Mouse (Mus musculus) forebrain, embryonic 11.5 days (tissue): ENCODE results near the gene Mt4. TPM values are rescaled to one million over a fixed set of nuclear protein-coding genes. Genes with fewer than 3 reads are reported as not detected.
"Not testable (repeated sequence)": the region's sequence is repeated elsewhere in the genome, so short reads cannot be mapped to it uniquely, and the experiment has no call there.

Experiments used
- ATAC-seq: fragments of 200-750 bp; cut with Nextera tagmentation; replicated peaks from 2 replicates; pipeline ENCODE4 v1.8.0; 2017; ENCODE audit warnings: moderate TSS enrichment; ENCODE audit not compliant: low FRiP score
- DNase-seq: peaks from one replicate; pipeline ENCODE4 v3.0.0-alpha.2; 2017; ENCODE audit warnings: low spot score
- H3K27ac ChIP-seq: fragments of 300-500 bp; sonication (generic); 2 replicates; pipeline ENCODE4 v1.5.1; 2014; ENCODE audit warnings: low read depth, low read length
- H3K27me3 ChIP-seq: fragments of 300-500 bp; sonication (generic); 2 replicates; pipeline ENCODE4 v1.6.1; 2014; ENCODE audit warnings: mild to moderate bottlenecking, low read length, mixed read lengths; ENCODE audit not compliant: control insufficient read depth, insufficient read depth
- H3K36me3 ChIP-seq: fragments of 300-500 bp; sonication (generic); 2 replicates; pipeline ENCODE4 v1.6.1; 2014; ENCODE audit warnings: mild to moderate bottlenecking, low read length, moderate library complexity, mixed read lengths; ENCODE audit not compliant: control insufficient read depth, insufficient read depth
- H3K4me1 ChIP-seq: fragments of 300-500 bp; sonication (generic); replicated peaks from 2 replicates; pipeline ENCODE4 v1.6.1; 2014; ENCODE audit warnings: low read length, mixed read lengths; ENCODE audit not compliant: control insufficient read depth, insufficient read depth
- H3K4me2 ChIP-seq: fragments of 300-500 bp; sonication (generic); 2 replicates; pipeline ENCODE4 v1.6.1; 2014; ENCODE audit warnings: low read depth, mild to moderate bottlenecking, low read length, moderate library complexity, mixed read lengths; ENCODE audit not compliant: severe bottlenecking
- H3K4me3 ChIP-seq: fragments of 300-500 bp; sonication (generic); 2 replicates; pipeline ENCODE4 v1.5.1; 2014; ENCODE audit warnings: low read depth, low read length
- H3K9ac ChIP-seq: fragments of 300-500 bp; sonication (generic); 2 replicates; pipeline ENCODE4 v1.6.1; 2014; ENCODE audit warnings: low read length
- H3K9me3 ChIP-seq: fragments of 300-500 bp; sonication (generic); 2 replicates; pipeline ENCODE4 v1.6.1; 2016; ENCODE audit warnings: low read length, mixed read lengths; ENCODE audit not compliant: control insufficient read depth
- WGBS: fragments of 180-500 bp; shearing (Covaris S2); extraction: QIAGEN DNeasy Blood & Tissue Kit; methylation state at CpG from one replicate; pipeline ENCODE4 v1.1.7; 2014; 5-methylcytosine and 5-hydroxymethylcytosine counted together
- polyA plus RNA-seq: library from polyadenylated mRNA; unstranded; fragments of >200 nt; fragmentation: Nextera tagmentation; extraction: Ambion mirVana; gene quantifications from 2 replicates; pipeline ENCODE4 v1.2.1, GENCODE M21; 2014

Gene Mt4
- polyA plus RNA-seq, 1 experiment from 2014 or later: not detected

DNA sequence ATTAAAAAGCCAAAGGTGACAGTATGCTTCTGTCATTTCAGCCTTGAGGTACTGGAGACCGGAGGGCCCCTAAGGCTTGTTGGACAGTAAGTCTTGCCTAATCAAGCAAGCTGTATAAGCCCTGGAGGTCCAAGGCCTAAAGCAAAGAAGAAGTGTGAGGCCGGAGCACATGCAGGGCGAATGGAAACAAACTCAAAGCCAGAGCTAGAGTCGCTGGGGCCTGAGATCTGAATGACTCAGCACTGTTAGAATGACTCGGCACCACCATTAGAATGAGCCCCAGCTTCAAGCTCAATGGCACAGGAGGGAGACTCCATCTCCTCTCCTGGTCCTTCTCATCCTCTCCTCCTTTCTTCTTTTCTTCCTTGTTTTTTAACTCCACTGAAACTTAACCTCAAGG, 13.9 kb downstream of the Mt4 start:
- Histone ChIP-seq H3K4me1 (peaks cover 12% of the 10 kb centered on the region), H3K9me3 (no peaks in the 10 kb centered on the region), H3K36me3 (no peaks in the 10 kb centered on the region), H3K4me3 (no peak overlapping the region), H3K27me3 (no peaks in the 10 kb centered on the region), H3K9ac (no peak overlapping the region), H3K4me2 (no peak overlapping the region), H3K27ac (no peak overlapping the region)
- DNase-seq: no peak
- 82% methylated on average over 5 of the region's 5 CpGs for WGBS
- no peak for ATAC-seq

DNA sequence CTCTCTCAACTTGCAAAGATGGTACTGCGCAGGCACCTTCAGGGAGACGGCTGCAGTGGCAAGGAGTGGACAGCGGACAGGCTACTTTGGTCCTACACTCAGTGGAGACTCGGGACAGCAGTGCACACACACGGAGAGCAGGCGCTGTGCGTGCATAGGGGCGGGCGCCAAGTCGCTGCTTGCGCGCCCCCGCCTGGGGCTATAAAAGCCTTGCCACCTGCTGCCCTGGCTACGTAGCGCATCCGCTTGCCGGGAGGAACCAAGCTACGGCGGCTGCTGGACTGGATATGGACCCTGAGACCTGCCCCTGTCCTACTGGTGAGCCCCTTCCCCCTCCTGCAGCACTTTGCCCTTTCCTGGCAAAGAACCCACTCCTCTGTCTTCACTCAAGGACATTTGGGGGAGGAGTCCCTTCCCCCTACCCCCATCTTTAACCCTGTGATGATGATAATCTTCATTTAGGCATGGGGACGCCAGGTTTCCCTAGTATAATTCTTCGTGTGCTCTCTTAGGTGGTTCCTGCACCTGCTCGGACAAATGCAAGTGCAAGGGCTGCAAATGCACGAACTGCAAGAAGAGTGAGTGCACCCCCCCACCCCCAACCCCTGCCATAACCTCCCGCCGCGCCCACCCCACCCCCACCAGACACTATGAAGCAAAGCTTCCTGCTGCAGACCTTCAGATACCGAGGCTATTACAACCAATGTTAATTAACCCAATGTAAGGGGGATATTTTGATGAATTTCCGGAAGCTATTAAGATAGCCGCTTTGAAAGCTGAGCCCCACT, 15.7 kb downstream of the Mt4 start, which contains the start of gene Mt3:
TSS of gene Mt3 (plus strand) at position 95 of the 788 bp plus-strand sequence.
- Histone ChIP-seq H3K9me3 (no peaks in the 10 kb centered on the region), H3K27ac (no peak within 1 kb of the TSS), H3K4me3 (peak within 1 kb of the TSS; percentile 40), H3K27me3 (no peaks in the 10 kb centered on the region), H3K4me2 (peak within 1 kb of the TSS; percentile 79), H3K9ac (peak within 1 kb of the TSS; percentile 65), H3K4me1 (peaks cover 12% of the 10 kb centered on the region), H3K36me3 (no peaks in the 10 kb centered on the region)
- DNase-seq (peak; percentile 88), ATAC-seq (peak; percentile 84)
- 2% methylated on average over 29 of the region's 29 CpGs for WGBS

DNA sequence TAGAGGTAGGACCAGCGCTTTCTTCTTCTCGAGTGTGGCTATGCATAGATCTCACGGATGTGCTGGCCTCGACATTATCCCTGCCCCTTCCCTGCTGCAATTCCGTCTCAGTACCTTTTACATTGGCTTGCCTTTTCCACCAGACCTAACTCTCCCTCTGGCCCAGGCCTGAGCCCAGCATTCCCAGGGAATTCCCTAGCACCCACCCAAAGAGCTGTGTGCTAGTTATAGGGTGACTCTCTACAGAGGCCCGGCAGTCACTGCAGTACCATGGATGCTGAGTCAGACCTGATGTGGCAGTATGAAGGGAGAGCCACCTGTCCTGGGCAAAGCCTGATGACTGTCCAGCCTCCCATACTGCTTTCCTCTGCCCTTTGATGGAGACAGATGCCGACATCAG, 16.5 kb downstream of the Mt4 start:
- Histone ChIP-seq H3K36me3 (no peaks in the 10 kb centered on the region), H3K9me3 (no peaks in the 10 kb centered on the region), H3K9ac (0 out of 2 replicates have a peak overlapping the region, but pooled peaks have one; percentile 65), H3K27ac (no peak overlapping the region), H3K4me2 (peak overlapping the region; percentile 79), H3K4me3 (peak overlapping the region; percentile 40), H3K4me1 (peaks cover 12% of the 10 kb centered on the region), H3K27me3 (no peaks in the 10 kb centered on the region)
- WGBS: 18% methylated on average over 7 of the region's 7 CpGs
- ATAC-seq (peak; percentile 16; the same call in 1 of the 2 replicates), DNase-seq (no peak)

DNA sequence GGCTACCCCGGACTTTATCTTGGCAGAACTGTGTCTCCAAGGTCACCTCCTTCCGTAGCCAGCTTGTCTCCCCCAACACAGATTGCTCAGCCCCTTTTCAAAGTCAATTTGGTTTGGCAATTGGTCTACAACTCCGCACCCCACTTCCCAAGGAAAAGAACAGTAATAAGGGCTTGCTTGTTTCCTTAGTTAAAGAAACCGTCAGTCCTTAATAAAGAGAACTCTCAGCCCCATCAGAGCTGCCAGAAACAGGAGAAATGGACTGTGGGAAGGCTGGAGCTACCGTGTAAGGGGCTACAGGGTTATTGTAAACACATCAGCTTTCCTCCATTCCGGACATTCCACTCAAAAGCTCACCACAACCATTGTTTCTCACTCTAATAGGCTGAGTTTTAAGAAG, 17.5 kb downstream of the Mt4 start:
- Histone ChIP-seq H3K27me3 (no peaks in the 10 kb centered on the region), H3K27ac (peak overlapping the region; percentile 26), H3K9ac (no peak overlapping the region), H3K4me3 (no peak overlapping the region), H3K9me3 (no peaks in the 10 kb centered on the region), H3K4me2 (no peak overlapping the region), H3K4me1 (peaks cover 12% of the 10 kb centered on the region), H3K36me3 (no peaks in the 10 kb centered on the region)
- no peak for DNase-seq
- no peak for ATAC-seq
- 32% methylated on average over 6 of the region's 6 CpGs for WGBS

DNA sequence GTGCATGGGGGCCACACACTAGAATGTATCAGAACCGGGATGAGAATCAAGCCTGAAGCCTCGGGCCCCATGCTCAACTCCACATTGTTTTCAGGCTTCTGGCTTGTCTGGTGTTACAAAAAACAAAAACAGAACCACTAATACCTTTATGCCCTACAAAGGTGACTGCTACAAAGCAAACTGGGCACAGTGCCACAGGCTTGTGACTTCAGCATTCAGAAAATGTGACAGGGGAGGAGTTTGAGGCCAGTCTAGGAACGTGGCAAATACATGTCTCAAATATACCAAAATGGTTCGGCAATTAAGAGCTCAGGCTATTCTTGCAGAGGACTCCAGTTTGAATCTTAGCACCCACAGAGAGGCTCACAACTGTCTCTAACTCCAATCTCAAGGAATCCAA, 19.1 kb downstream of the Mt4 start:
- H3K4me2 ChIP-seq: no peak overlapping the region
- no peak overlapping the region for H3K27ac ChIP-seq
- no peaks in the 10 kb centered on the region for H3K36me3 ChIP-seq
- H3K4me1 ChIP-seq: peaks cover 12% of the 10 kb centered on the region
- no peak overlapping the region for H3K4me3 ChIP-seq
- DNase-seq (no peak), ATAC-seq (no peak)
- no peak overlapping the region for H3K9ac ChIP-seq
- no peaks in the 10 kb centered on the region for H3K9me3 ChIP-seq
- WGBS: 83% methylated on average over 4 of the region's 4 CpGs
- H3K27me3 ChIP-seq: no peaks in the 10 kb centered on the region

DNA sequence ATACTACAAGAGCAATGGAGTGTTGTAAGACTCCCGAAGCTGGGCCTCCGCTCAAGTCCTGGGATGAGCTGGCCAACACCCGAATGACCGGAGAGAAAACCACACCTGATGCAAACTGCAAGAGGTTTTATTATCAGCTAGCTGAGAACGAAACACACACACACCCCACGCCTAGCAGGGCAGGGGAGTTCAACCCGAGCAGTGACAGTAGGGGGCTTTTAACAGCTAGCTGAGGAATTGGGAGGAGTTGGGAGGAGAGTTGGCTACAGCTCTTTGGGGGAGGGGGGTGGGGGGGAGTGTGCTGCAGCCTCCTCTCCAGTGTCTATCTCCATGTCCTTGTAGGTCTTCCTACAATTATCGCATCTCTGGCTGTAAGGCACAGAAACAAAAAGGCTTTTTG, 28.8 kb downstream of the Mt4 start:
- H3K4me2 ChIP-seq, H3K4me3 ChIP-seq, H3K4me1 ChIP-seq, ATAC-seq, H3K27me3 ChIP-seq, H3K9ac ChIP-seq, H3K27ac ChIP-seq, H3K9me3 ChIP-seq, DNase-seq, H3K36me3 ChIP-seq: not testable (repeated sequence)
- 71% methylated on average over 8 of the region's 8 CpGs for WGBS

DNA sequence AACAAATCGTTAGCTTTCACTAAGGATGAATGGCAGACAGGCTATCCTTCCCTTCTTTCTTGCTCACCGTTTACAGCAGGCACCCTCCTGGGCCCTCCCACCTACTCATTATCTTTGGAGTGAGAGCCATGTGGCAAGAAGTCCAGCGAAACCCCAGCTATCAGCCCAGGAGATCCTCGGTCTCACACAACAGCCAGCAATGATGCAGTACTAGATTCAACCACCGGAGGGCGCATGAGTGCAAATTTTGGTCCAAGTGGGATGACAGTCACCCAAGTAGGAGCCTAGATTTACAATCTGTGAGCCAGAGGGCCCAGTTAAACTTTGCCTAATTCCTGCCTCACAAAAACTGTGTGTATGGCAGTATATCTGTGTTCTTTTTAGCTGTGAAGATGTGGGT, 30.2 kb downstream of the Mt4 start:
- no peak overlapping the region for H3K27ac ChIP-seq
- peaks cover 18% of the 10 kb centered on the region for H3K27me3 ChIP-seq
- H3K4me2 ChIP-seq: no peak overlapping the region
- no peak overlapping the region for H3K9ac ChIP-seq
- H3K4me1 ChIP-seq: peaks cover 7% of the 10 kb centered on the region
- ATAC-seq (peak; percentile 51; the same call in 1 of the 2 replicates), DNase-seq (peak; percentile 93)
- 4% methylated on average over 6 of the region's 6 CpGs for WGBS
- no peak overlapping the region for H3K4me3 ChIP-seq
- no peaks in the 10 kb centered on the region for H3K9me3 ChIP-seq
- no peaks in the 10 kb centered on the region for H3K36me3 ChIP-seq

DNA sequence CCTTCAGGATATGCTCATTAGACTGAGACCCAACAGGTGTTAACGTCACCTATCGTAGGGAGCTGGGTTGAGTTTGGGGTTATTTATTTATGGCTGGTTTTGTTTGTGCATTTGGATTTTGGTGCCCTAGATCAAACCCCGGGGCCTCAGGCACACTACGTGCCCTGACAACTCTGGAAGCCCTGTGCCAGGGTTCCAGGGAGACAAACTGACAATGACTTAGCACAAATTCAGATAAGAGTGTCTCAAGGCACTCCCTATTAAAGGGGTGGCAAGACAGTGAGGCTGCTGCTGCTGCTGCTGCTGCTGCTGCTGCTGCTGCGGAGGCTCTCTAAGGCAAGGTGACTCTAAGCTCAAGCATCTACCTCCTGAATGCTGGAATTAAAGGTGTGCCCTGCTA, 32.5 kb downstream of the Mt4 start:
- H3K9me3 ChIP-seq: no peaks in the 10 kb centered on the region
- H3K9ac ChIP-seq: no peak overlapping the region
- no peak overlapping the region for H3K4me3 ChIP-seq
- ATAC-seq: no peak
- no peak overlapping the region for H3K4me2 ChIP-seq
- H3K4me1 ChIP-seq: peaks cover 15% of the 10 kb centered on the region
- no peaks in the 10 kb centered on the region for H3K36me3 ChIP-seq
- H3K27me3 ChIP-seq: peaks cover 39% of the 10 kb centered on the region
- DNase-seq: no peak
- H3K27ac ChIP-seq: no peak overlapping the region
- WGBS: 90% methylated on average over 5 of the region's 5 CpGs

DNA sequence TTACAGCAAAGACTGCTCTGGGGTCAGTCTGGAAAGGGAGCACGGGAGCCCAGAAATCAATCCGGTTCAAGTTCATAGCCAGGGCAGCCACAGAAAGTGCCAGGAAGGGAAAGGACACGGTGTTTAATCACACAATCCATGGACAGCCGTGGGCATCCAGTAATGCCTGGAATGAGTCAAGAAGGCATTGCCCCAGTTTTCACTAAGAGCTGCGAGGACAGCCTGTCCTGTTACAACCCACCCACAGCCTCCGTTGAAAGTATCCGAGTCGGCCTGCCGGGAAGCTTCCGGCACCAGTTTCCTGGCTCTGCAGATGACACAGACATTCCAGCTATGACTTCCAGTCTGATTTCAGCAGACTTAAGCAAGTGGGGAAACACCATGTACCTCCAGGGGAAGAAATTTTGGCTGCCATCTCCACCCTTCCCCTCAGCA, 34.3 kb downstream of the Mt4 start:
- H3K9me3 ChIP-seq: no peaks in the 10 kb centered on the region
- no peak overlapping the region for H3K4me3 ChIP-seq
- no peak overlapping the region for H3K27ac ChIP-seq
- DNase-seq (no peak), ATAC-seq (no peak)
- 53% methylated on average over 10 of the region's 10 CpGs for WGBS
- no peak overlapping the region for H3K4me2 ChIP-seq
- H3K4me1 ChIP-seq: peaks cover 15% of the 10 kb centered on the region
- no peaks in the 10 kb centered on the region for H3K36me3 ChIP-seq
- no peak overlapping the region for H3K9ac ChIP-seq
- H3K27me3 ChIP-seq: peaks cover 44% of the 10 kb centered on the region
